Mouse (Mus musculus) megakaryocyte, adult 5-6 weeks (primary cell): Measurements from ENCODE around the gene Arpp21. TPM values are rescaled to one million over a fixed set of nuclear protein-coding genes. Genes with fewer than 3 reads are reported as not detected.

Source experiments
- ATAC-seq: 2 replicates; pipeline ENCODE4 v1.8.0; 2016; ENCODE audit warnings: mild to moderate bottlenecking, inconsistent platforms; ENCODE audit not compliant: poor library complexity, severe bottlenecking
- total RNA-seq, 2 experiments: library from RNA; stranded (forward) in 1 of 2; stranded (reverse) in 1 of 2; fragments of 153-499, 151-499 nt in 1 of 2; fragments of 221-1000, 200-1000 nt in 1 of 2; gene quantifications; 2 replicates each; pipeline versions ENCODE4 v1.2.3 to v1.2.4; 2015 to 2017

Gene Arpp21
- total RNA-seq, 2 experiments from 2014 or later: 0.18 TPM; not detected in 1

DNA sequence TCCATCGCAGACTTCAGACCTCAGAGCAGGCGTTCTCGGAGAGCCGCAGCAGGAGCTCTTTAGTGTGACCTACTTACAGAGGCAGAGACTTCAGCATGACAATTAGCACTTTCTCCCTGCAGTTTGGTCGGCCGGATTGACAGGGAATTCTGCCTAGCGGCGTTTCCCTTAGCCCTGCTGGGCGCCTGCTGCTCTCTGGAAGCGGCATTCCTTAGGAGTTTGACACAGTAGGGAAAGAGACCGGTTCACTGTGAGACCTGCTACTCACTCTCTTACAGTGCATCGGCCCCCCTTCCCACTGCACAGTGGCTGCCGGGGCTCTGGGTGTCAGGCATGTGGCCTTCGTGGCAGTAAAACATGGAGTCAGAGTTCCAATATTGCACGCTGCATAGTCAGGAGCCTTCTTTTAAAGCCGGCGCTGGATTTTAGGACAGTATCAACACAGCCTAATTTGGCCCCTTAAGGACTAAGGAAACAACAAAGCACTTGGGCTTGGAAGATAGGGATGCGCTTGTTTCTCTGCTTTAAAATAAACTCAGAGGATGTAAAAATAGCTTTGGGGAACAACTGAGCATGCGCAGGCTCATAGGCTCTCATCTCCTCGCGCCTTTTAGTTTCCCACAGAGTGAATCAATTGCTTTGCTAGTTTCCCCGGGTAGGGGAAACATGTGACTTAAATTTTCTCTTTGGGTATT, 117.2 kb downstream of the Arpp21 start:
- ATAC-seq: no peak

- no peak for ATAC-seq
Observed at GRCm38 (mm10) chr9:112117632-112118410, 117.9 kb downstream of the Arpp21 start.

GRCm38 (mm10) chr9:112111610-112112009, 124.1 kb downstream of the Arpp21 start:
- no peak for ATAC-seq

GRCm38 (mm10) chr9:112102852-112103192, 132.9 kb downstream of the Arpp21 start:
- ATAC-seq: no peak

GRCm38 (mm10) chr9:112102155-112102851, 133.4 kb downstream of the Arpp21 start:
- no peak for ATAC-seq

DNA sequence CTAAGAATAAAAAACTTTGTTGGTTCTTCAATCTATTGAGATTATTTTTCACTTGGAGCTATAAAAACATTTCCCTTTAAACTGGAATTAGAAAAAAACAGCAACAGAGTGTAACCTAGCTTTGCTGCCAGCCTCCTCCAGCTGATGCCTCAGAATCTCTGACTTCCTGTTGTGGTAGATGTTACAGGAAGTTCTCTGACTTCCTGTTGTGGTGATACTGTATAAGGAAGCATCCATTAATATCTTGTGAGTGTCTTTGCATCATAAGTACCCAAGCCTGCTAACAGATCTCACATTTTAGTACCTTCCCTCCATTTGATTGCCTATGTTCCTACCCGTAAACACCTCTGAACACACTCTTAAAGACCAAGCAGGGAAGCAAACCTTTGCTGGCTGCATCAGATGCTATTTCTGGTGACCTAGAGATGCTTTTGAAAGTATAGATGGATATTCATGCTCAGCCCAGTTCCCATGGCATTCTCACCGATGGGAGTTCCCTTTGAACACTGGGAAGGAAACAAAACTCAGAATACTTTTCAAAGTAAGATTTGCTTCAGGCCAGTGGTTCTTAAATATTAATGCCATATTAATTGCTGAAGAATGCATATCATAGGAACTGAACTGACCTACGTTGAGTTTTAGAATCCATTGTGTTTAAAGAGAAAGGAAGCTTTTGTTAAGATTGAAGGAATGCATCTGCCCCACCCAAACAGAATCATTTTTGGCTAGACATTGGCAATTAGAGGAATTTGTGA, 134.7 kb downstream of the Arpp21 start:
- peak; percentile 60 for ATAC-seq

DNA sequence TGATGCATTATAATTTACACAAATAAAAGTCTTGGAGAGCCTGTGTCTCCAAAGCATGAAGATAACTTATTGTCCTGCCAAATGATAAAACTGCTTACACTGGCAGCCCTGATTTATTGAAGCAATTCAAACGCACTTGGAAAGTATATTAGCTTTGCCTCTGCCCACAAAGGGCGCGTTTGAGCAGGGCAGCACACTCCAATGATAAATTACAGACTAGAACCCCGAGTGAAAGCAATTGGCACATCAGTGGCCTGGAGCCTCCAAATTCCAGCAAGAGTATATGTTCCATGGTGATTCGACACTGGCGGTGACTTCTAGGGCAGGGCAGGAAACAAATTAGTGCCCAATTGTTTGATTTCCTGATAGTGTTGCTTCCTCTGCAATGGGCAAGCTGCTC, 137.5 kb downstream of the Arpp21 start:
- no peak for ATAC-seq

DNA sequence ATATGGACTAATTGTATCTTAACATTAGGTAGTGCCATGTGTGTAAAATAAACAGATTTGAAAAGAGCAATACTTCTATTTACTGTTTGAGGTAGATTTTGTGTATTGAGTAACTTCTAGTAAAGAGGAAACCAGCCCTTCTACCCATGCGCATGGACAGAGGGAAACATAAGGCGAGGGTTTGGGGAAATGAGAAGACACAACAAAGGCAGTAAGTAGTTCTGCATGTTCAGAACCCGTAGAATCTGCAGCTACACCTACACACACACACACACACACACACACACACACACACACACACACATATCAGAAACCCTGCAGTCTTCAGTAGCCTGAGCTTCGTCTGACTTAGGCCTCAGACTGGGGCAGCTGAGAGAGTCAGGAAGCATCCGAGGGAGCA, 140.0 kb downstream of the Arpp21 start:
- ATAC-seq: no peak

DNA sequence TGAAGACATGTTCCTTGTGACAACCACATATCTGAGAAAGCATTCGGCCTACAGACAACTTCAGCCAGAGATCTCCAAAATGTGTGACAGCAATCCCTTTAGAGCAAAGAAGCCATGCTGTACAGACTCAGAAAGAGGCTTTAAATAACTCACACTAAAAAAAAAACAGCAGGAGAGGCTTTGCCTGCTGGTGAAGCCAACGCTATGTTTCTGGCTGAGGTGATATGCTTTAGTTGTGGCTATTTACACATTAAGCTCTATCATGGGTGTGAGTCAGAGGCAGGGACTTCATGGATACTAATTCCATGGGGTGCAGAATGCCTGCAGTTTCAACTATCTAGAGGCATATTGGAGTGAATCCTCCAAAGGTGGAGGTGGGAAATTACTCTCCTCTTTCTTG, 140.5 kb downstream of the Arpp21 start:
- ATAC-seq: no peak

DNA sequence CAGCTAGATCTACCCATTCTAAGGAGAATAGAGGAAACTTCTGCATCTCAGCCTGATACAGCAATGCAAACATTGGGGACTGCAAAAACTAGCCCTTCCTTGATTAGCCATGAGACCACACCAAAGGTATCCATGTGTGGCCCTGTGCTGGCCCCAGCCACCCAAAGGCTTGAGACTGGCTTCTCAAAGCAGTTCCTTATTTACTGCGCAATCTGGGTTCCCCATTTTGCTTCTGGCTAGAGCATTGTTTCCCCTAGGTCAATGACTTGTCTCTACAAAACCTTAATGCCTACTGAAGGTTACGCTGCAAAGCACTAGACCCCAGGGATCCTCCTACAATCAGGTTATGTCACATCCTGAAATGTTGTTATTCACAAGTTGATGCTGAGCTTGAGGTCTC, 156.8 kb downstream of the Arpp21 start:
- ATAC-seq: peak; percentile 30; the same call in 1 of the 2 replicates

DNA sequence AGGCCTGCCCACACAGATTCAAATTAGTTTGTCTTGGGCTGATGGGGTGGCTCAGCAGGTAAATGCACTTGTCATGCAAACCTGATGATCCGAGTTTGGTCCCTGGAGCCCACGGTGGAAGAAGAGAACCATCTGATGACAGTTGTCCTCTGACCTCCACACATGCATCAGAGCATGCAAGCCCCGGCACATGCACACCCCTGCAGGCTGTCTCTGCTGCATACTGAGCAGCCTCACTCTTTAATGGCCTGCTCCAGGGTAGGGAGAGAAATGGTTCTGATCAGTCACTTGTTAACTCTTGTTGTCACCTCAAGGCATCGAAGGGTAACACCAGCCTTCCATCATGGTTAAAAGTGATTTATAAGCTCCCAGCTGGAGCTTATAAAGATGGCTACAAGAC, 157.3 kb downstream of the Arpp21 start:
- no peak for ATAC-seq

- ATAC-seq: no peak
Observed at GRCm38 (mm10) chr9:112075273-112075672, 160.5 kb downstream of the Arpp21 start.

GRCm38 (mm10) chr9:112074872-112075271, 160.9 kb downstream of the Arpp21 start:
- no peak for ATAC-seq

GRCm38 (mm10) chr9:112071368-112071767, 164.4 kb downstream of the Arpp21 start:
- ATAC-seq: no peak

DNA sequence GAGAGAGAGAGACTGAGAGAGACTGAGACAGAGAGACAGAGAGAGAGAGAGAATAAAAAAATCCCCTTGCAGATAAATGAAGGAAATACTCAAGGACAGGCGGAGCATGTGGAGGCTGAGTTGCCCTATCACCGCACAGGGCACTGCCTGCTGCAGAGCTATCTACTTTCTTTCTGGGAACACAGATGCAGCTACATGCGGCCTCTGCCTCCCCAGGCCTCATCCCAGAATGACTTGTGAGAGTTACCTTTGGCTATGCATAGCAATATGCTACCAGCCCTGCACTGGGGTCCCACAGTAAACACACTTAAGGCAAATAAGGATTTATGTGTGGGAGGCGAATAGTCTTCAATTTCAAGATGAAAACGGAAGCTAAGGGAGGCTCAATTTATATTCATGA, 164.8 kb downstream of the Arpp21 start:
- no peak for ATAC-seq

GRCm38 (mm10) chr9:112068250-112068649, 167.5 kb downstream of the Arpp21 start:
- no peak for ATAC-seq

DNA sequence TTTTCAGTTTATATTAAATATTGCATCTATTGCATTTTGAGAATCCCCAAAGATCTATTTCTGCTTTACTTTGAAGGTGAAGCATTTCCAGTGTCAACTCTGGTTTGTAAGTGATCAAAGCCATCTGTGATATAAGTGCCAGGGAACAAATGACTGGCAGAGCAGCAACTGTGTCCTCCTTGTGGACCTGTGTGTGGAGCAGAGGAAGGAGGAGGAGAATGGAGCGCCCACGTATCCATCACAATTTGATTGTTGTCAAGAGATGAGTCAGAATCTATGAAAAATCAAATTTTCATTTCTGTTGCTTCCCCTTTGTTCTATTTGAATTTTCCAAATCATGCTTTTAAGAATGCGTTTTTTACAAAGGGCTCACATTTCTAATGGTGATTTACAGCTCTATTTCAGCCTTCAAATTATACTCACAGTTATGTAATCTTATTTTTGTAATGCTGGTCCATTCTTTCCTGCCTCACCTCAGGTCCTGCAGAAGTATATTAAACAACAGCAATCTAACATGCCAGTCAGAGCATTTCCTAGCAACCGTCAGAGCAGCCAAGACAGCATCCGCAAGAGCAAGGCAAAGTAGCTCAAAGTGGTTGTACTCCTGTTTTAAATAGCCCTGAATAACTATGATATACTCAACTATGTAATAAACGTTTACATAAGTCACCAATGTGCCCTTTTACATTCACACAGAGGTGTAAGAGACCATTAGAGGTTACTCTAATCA, 174.9 kb downstream of the Arpp21 start:
- ATAC-seq: no peak

DNA sequence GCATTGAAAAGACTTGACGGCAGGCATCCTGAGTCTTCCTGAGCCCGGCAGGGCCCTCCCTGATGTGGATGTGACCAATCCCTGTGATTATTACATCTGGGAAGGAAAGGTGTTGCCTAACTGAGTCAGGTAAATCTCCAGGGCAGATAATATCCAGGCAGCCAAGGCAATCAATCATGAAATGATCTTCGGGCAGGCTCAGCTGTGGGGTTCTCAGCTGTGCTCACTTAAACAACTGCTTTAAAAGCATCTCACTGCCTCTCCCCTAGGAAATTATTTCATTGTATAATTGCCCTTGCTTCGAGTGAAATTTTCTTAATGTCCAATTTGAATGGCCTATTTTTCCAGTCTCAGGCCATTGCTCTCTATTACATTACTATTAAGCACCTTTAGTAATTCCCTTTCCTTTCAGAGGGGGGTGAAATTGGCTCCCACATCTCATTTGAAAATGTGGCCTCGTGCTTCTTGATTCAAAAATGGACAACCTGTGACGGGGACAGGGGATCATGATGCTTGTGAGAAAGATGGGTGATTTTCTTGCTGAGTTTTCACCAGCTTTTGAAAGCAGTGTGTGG, 180.8 kb downstream of the Arpp21 start:
- ATAC-seq: no peak

GRCm38 (mm10) chr9:112047903-112048467, 187.8 kb downstream of the Arpp21 start:
- no peak for ATAC-seq

DNA sequence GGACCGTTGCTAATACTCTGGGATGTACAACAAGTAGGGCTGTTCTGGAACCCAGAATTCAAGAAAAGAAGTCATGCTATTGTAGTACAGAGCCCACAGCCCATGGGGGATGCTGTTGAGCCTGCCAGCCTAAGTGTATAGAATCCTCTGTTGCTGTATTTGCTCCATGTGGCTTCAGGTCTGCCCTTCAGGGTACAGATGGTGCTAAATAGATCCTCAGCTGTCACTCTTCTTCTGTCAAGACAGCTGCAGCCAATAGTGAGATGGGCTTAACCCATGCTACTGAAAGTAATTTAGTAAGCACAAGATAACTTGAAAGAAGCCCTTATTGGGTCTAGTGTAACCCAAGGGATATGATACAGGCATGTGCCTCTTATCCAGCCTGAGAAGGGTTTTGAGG, 195.2 kb downstream of the Arpp21 start:
- ATAC-seq: no peak
